Mouse (Mus musculus): ENCODE results near the gene Parp4. TPM values are rescaled to one million over a fixed set of nuclear protein-coding genes. Genes with fewer than 3 reads are reported as not detected.

The Parp4 gene
- polyA plus RNA-seq, 1 experiment from 2014 or later = 4.7 TPM

GRCm38 (mm10) chr14:56669046-56669620 lies 93.7 kb downstream of the Parp4 start:
- H3K27me3 ChIP-seq (replicated peaks; ENCODE audit: control insufficient read depth, insufficient read depth, low read length) = no peaks in the 10 kb centered on the region
- H3K9ac ChIP-seq (ENCODE audit: low read length) = peak overlapping the region; percentile 75
- peak overlapping the region; percentile 90; the same call in 1 of the 2 replicates for H3K27ac ChIP-seq (ENCODE audit: low read depth)
- peaks cover 9% of the 10 kb centered on the region for H3K4me1 ChIP-seq (replicated peaks; ENCODE audit: control insufficient read depth, insufficient read depth, low read length)
- peaks cover 20% of the 10 kb centered on the region for H3K36me3 ChIP-seq (ENCODE audit: control insufficient read depth, insufficient read depth, low read length)
- ATAC-seq (replicated peaks; ENCODE audit: low FRiP score, low TSS enrichment, low read depth) (no peak), DNase-seq (ENCODE audit: low spot score) (no peak)
- H3K4me3 ChIP-seq (ENCODE audit: low read depth, low read length) = peak overlapping the region; percentile 91
- H3K9me3 ChIP-seq (ENCODE audit: control insufficient read depth, low read length) = no peaks in the 10 kb centered on the region
- peak overlapping the region; percentile 91 for H3K4me2 ChIP-seq (ENCODE audit: low read length)
- 2% methylated on average over 13 of the region's 13 CpGs for WGBS

GRCm38 (mm10) chr14:56685426-56685825 lies 110.0 kb downstream of the Parp4 start:
- Histone ChIP-seq H3K9me3 (ENCODE audit: control insufficient read depth, low read length) (no peaks in the 10 kb centered on the region), H3K27ac (ENCODE audit: low read depth) (no peak overlapping the region), H3K36me3 (ENCODE audit: control insufficient read depth, insufficient read depth, low read length) (peaks cover 90% of the 10 kb centered on the region), H3K9ac (ENCODE audit: low read length) (no peak overlapping the region), H3K4me3 (ENCODE audit: low read depth, low read length) (no peak overlapping the region), H3K27me3 (replicated peaks; ENCODE audit: control insufficient read depth, insufficient read depth, low read length) (no peaks in the 10 kb centered on the region), H3K4me1 (replicated peaks; ENCODE audit: control insufficient read depth, insufficient read depth, low read length) (no peaks in the 10 kb centered on the region), H3K4me2 (ENCODE audit: low read length) (no peak overlapping the region)
- ATAC-seq (replicated peaks; ENCODE audit: low FRiP score, low TSS enrichment, low read depth) = no peak
- WGBS = 38% methylated on average over 1 of the region's 1 CpGs
- DNase-seq (ENCODE audit: low spot score) = no peak

GRCm38 (mm10) chr14:56689116-56689515 lies 113.7 kb downstream of the Parp4 start:
- Histone ChIP-seq H3K27ac (ENCODE audit: low read depth) (no peak overlapping the region), H3K9ac (ENCODE audit: low read length) (no peak overlapping the region), H3K9me3 (ENCODE audit: control insufficient read depth, low read length) (no peaks in the 10 kb centered on the region), H3K36me3 (ENCODE audit: control insufficient read depth, insufficient read depth, low read length) (peaks cover 94% of the 10 kb centered on the region), H3K4me2 (ENCODE audit: low read length) (no peak overlapping the region), H3K4me3 (ENCODE audit: low read depth, low read length) (no peak overlapping the region), H3K27me3 (replicated peaks; ENCODE audit: control insufficient read depth, insufficient read depth, low read length) (no peaks in the 10 kb centered on the region), H3K4me1 (replicated peaks; ENCODE audit: control insufficient read depth, insufficient read depth, low read length) (no peaks in the 10 kb centered on the region)
- ATAC-seq (replicated peaks; ENCODE audit: low FRiP score, low TSS enrichment, low read depth) (no peak), DNase-seq (ENCODE audit: low spot score) (no peak)
- WGBS = 94% methylated on average over 1 of the region's 1 CpGs

- Histone ChIP-seq H3K4me1 (replicated peaks; ENCODE audit: control insufficient read depth, insufficient read depth, low read length) (no peaks in the 10 kb centered on the region), H3K9ac (ENCODE audit: low read length) (no peak overlapping the region), H3K9me3 (ENCODE audit: control insufficient read depth, low read length) (no peaks in the 10 kb centered on the region), H3K4me3 (ENCODE audit: low read depth, low read length) (no peak overlapping the region), H3K27me3 (replicated peaks; ENCODE audit: control insufficient read depth, insufficient read depth, low read length) (no peaks in the 10 kb centered on the region), H3K27ac (ENCODE audit: low read depth) (no peak overlapping the region), H3K36me3 (ENCODE audit: control insufficient read depth, insufficient read depth, low read length) (peaks cover 94% of the 10 kb centered on the region), H3K4me2 (ENCODE audit: low read length) (no peak overlapping the region)
- WGBS = 71% methylated on average over 1 of the region's 1 CpGs
- no peak for DNase-seq (ENCODE audit: low spot score)
- ATAC-seq (replicated peaks; ENCODE audit: low FRiP score, low TSS enrichment, low read depth) = no peak
These were observed 114.3 kb downstream of the Parp4 start for GRCm38 (mm10) chr14:56689766-56690165.

- no peaks in the 10 kb centered on the region for H3K27me3 ChIP-seq (replicated peaks; ENCODE audit: control insufficient read depth, insufficient read depth, low read length)
- H3K4me2 ChIP-seq (ENCODE audit: low read length) = no peak overlapping the region
- H3K4me1 ChIP-seq (replicated peaks; ENCODE audit: control insufficient read depth, insufficient read depth, low read length) = no peaks in the 10 kb centered on the region
- H3K4me3 ChIP-seq (ENCODE audit: low read depth, low read length) = no peak overlapping the region
- no peak overlapping the region for H3K9ac ChIP-seq (ENCODE audit: low read length)
- peaks cover 96% of the 10 kb centered on the region for H3K36me3 ChIP-seq (ENCODE audit: control insufficient read depth, insufficient read depth, low read length)
- no peaks in the 10 kb centered on the region for H3K9me3 ChIP-seq (ENCODE audit: control insufficient read depth, low read length)
- ATAC-seq (replicated peaks; ENCODE audit: low FRiP score, low TSS enrichment, low read depth) (no peak), DNase-seq (ENCODE audit: low spot score) (no peak)
- 76% methylated on average over 3 of the region's 3 CpGs for WGBS
- no peak overlapping the region for H3K27ac ChIP-seq (ENCODE audit: low read depth)
These were observed 120.1 kb downstream of the Parp4 start for GRCm38 (mm10) chr14:56695495-56695894.

- H3K4me2 ChIP-seq (ENCODE audit: low read length) = no peak overlapping the region
- no peak overlapping the region for H3K4me3 ChIP-seq (ENCODE audit: low read depth, low read length)
- H3K4me1 ChIP-seq (replicated peaks; ENCODE audit: control insufficient read depth, insufficient read depth, low read length) = no peaks in the 10 kb centered on the region
- H3K27me3 ChIP-seq (replicated peaks; ENCODE audit: control insufficient read depth, insufficient read depth, low read length) = no peaks in the 10 kb centered on the region
- no peak overlapping the region for H3K9ac ChIP-seq (ENCODE audit: low read length)
- H3K9me3 ChIP-seq (ENCODE audit: control insufficient read depth, low read length) = no peaks in the 10 kb centered on the region
- DNase-seq (ENCODE audit: low spot score) = no peak
- no peak for ATAC-seq (replicated peaks; ENCODE audit: low FRiP score, low TSS enrichment, low read depth)
- WGBS = 88% methylated on average over 5 of the region's 5 CpGs
- H3K36me3 ChIP-seq (ENCODE audit: control insufficient read depth, insufficient read depth, low read length) = peaks cover 75% of the 10 kb centered on the region
- no peak overlapping the region for H3K27ac ChIP-seq (ENCODE audit: low read depth)
These were observed 122.4 kb downstream of the Parp4 start for GRCm38 (mm10) chr14:56697836-56698235.

- Histone ChIP-seq H3K9ac (ENCODE audit: low read length) (no peak overlapping the region), H3K36me3 (ENCODE audit: control insufficient read depth, insufficient read depth, low read length) (peaks cover 31% of the 10 kb centered on the region), H3K9me3 (ENCODE audit: control insufficient read depth, low read length) (no peaks in the 10 kb centered on the region), H3K4me2 (ENCODE audit: low read length) (no peak overlapping the region), H3K27ac (ENCODE audit: low read depth) (no peak overlapping the region), H3K4me1 (replicated peaks; ENCODE audit: control insufficient read depth, insufficient read depth, low read length) (peaks cover 3% of the 10 kb centered on the region; the same call in 1 of the 2 replicates), H3K4me3 (ENCODE audit: low read depth, low read length) (no peak overlapping the region), H3K27me3 (replicated peaks; ENCODE audit: control insufficient read depth, insufficient read depth, low read length) (no peaks in the 10 kb centered on the region)
- no peak for ATAC-seq (replicated peaks; ENCODE audit: low FRiP score, low TSS enrichment, low read depth)
- WGBS = 87% methylated on average over 4 of the region's 4 CpGs
- DNase-seq (ENCODE audit: low spot score) = no peak
These were observed 127.2 kb downstream of the Parp4 start for GRCm38 (mm10) chr14:56702644-56703043.

GRCm38 (mm10) chr14:56705687-56706086 lies 130.3 kb downstream of the Parp4 start:
- Histone ChIP-seq H3K4me3 (ENCODE audit: low read depth, low read length) (no peak overlapping the region), H3K4me1 (replicated peaks; ENCODE audit: control insufficient read depth, insufficient read depth, low read length) (peaks cover 3% of the 10 kb centered on the region; the same call in 1 of the 2 replicates), H3K9ac (ENCODE audit: low read length) (no peak overlapping the region), H3K27me3 (replicated peaks; ENCODE audit: control insufficient read depth, insufficient read depth, low read length) (no peaks in the 10 kb centered on the region), H3K36me3 (ENCODE audit: control insufficient read depth, insufficient read depth, low read length) (peaks cover under 1% of the 10 kb centered on the region), H3K4me2 (ENCODE audit: low read length) (no peak overlapping the region), H3K9me3 (ENCODE audit: control insufficient read depth, low read length) (no peaks in the 10 kb centered on the region), H3K27ac (ENCODE audit: low read depth) (no peak overlapping the region)
- ATAC-seq (replicated peaks; ENCODE audit: low FRiP score, low TSS enrichment, low read depth) = no peak
- no peak for DNase-seq (ENCODE audit: low spot score)
- 57% methylated on average over 4 of the region's 4 CpGs for WGBS

Data from intestine, embryonic 14.5 days (tissue).